Mouse (Mus musculus): ENCODE results near the gene Col16a1. TPM values are rescaled to one million over a fixed set of nuclear protein-coding genes. Genes with fewer than 3 reads are reported as not detected.

Gene Col16a1
- polyA plus RNA-seq, 1 experiment from 2014 or later, result 3.1 TPM

- no peak within 1 kb of the TSS for H3K27ac ChIP-seq (ENCODE audit: low read length)
- H3K27me3 ChIP-seq (ENCODE audit: control insufficient read depth, insufficient read depth, low read depth, low read length), result peaks cover 39% of the 10 kb centered on the region
- 11% methylated on average over 13 of the region's 15 CpGs for WGBS (ENCODE audit: insufficient replicate concordance)
- H3K4me3 ChIP-seq (ENCODE audit: low read depth, low read length), result no peak within 1 kb of the TSS
- no peaks in the 10 kb centered on the region; the same call in 1 of the 2 replicates for H3K4me1 ChIP-seq (ENCODE audit: control insufficient read depth, low read depth, low read length)
- H3K4me2 ChIP-seq (ENCODE audit: low read depth, low read length), result no peak within 1 kb of the TSS
- no peaks in the 10 kb centered on the region for H3K36me3 ChIP-seq (ENCODE audit: control insufficient read depth, insufficient read depth)
- H3K9me3 ChIP-seq (replicated peaks; ENCODE audit: control insufficient read depth, low read length), result no peaks in the 10 kb centered on the region
- no peak for ATAC-seq (ENCODE audit: low read depth)
- no peak within 1 kb of the TSS for H3K9ac ChIP-seq (ENCODE audit: low read depth, low read length)
These were observed 91.5 kb downstream of the Col16a1 start, which contains the start of gene Hcrtr1 for GRCm38 (mm10) chr4:130139214-130139492. Gene Hcrtr1 (minus strand): TSS chr4:130139359.

GRCm38 (mm10) chr4:130140992-130141402 is 93.4 kb downstream of the Col16a1 start:
- Histone ChIP-seq H3K4me3 (ENCODE audit: low read depth, low read length) (no peak overlapping the region), H3K27me3 (ENCODE audit: control insufficient read depth, insufficient read depth, low read depth, low read length) (peaks cover 39% of the 10 kb centered on the region), H3K9ac (ENCODE audit: low read depth, low read length) (no peak overlapping the region), H3K27ac (ENCODE audit: low read length) (no peak overlapping the region), H3K4me1 (ENCODE audit: control insufficient read depth, low read depth, low read length) (no peaks in the 10 kb centered on the region; the same call in 1 of the 2 replicates), H3K36me3 (ENCODE audit: control insufficient read depth, insufficient read depth) (no peaks in the 10 kb centered on the region), H3K9me3 (replicated peaks; ENCODE audit: control insufficient read depth, low read length) (0 out of 2 replicates have a peak, but pooled peaks cover 2% of the 10 kb centered on the region), H3K4me2 (ENCODE audit: low read depth, low read length) (no peak overlapping the region)
- no peak for ATAC-seq (ENCODE audit: low read depth)
- WGBS (ENCODE audit: insufficient replicate concordance), result 39% methylated on average over 9 of the region's 9 CpGs

GRCm38 (mm10) chr4:130141786-130142185 is 94.1 kb downstream of the Col16a1 start:
- Histone ChIP-seq H3K9ac (ENCODE audit: low read depth, low read length) (no peak overlapping the region), H3K9me3 (replicated peaks; ENCODE audit: control insufficient read depth, low read length) (0 out of 2 replicates have a peak, but pooled peaks cover 2% of the 10 kb centered on the region), H3K4me2 (ENCODE audit: low read depth, low read length) (no peak overlapping the region), H3K27me3 (ENCODE audit: control insufficient read depth, insufficient read depth, low read depth, low read length) (peaks cover 39% of the 10 kb centered on the region), H3K36me3 (ENCODE audit: control insufficient read depth, insufficient read depth) (no peaks in the 10 kb centered on the region), H3K4me3 (ENCODE audit: low read depth, low read length) (no peak overlapping the region), H3K4me1 (ENCODE audit: control insufficient read depth, low read depth, low read length) (no peaks in the 10 kb centered on the region; the same call in 1 of the 2 replicates), H3K27ac (ENCODE audit: low read length) (no peak overlapping the region)
- no peak for ATAC-seq (ENCODE audit: low read depth)
- WGBS (ENCODE audit: insufficient replicate concordance), result 39% methylated on average over 3 of the region's 3 CpGs

- Histone ChIP-seq H3K9me3 (replicated peaks; ENCODE audit: control insufficient read depth, low read length) (0 out of 2 replicates have a peak, but pooled peaks cover 2% of the 10 kb centered on the region), H3K4me1 (ENCODE audit: control insufficient read depth, low read depth, low read length) (no peaks in the 10 kb centered on the region), H3K9ac (ENCODE audit: low read depth, low read length) (no peak overlapping the region), H3K4me3 (ENCODE audit: low read depth, low read length) (no peak overlapping the region), H3K27me3 (ENCODE audit: control insufficient read depth, insufficient read depth, low read depth, low read length) (peaks cover 7% of the 10 kb centered on the region), H3K36me3 (ENCODE audit: control insufficient read depth, insufficient read depth) (no peaks in the 10 kb centered on the region), H3K4me2 (ENCODE audit: low read depth, low read length) (no peak overlapping the region), H3K27ac (ENCODE audit: low read length) (no peak overlapping the region)
- 24% methylated on average over 10 of the region's 10 CpGs for WGBS (ENCODE audit: insufficient replicate concordance)
- ATAC-seq (ENCODE audit: low read depth), result no peak
These were observed 100.8 kb downstream of the Col16a1 start for GRCm38 (mm10) chr4:130148405-130148804.

Other genes with a start within 250 kb of the Col16a1 start
- gene Ptp4a2, start 236.6 kb upstream of the Col16a1 start, polyA plus RNA-seq (2015; fragmentation: Nextera tagmentation; extraction: Ambion mirVana), result 143 and 159 TPM in 2 replicates
- not detected in 2 replicates for gene Spocd1, start 118.6 kb upstream of the Col16a1 start, polyA plus RNA-seq (2015; fragmentation: Nextera tagmentation; extraction: Ambion mirVana)
- not detected in 2 replicates for gene Adgrb2, start 63.0 kb upstream of the Col16a1 start, polyA plus RNA-seq (2015; fragmentation: Nextera tagmentation; extraction: Ambion mirVana)
- 40.6 and 43.6 TPM in 2 replicates for gene Pef1, start 54.7 kb downstream of the Col16a1 start, polyA plus RNA-seq (2015; fragmentation: Nextera tagmentation; extraction: Ambion mirVana)
- gene Hcrtr1, start 91.5 kb downstream of the Col16a1 start, polyA plus RNA-seq (2015; fragmentation: Nextera tagmentation; extraction: Ambion mirVana), result 0.06 TPM in 1 of 2 replicates, not detected in the other
- gene Tinagl1, start 127.3 kb downstream of the Col16a1 start, polyA plus RNA-seq (2015; fragmentation: Nextera tagmentation; extraction: Ambion mirVana), result 35.0 and 37.8 TPM in 2 replicates
- not detected in 2 replicates for gene Gm853, start 174.6 kb downstream of the Col16a1 start, polyA plus RNA-seq (2015; fragmentation: Nextera tagmentation; extraction: Ambion mirVana)
- gene Serinc2, start 231.4 kb downstream of the Col16a1 start, polyA plus RNA-seq (2015; fragmentation: Nextera tagmentation; extraction: Ambion mirVana), result 0.76 and 1.3 TPM in 2 replicates